Mouse (Mus musculus): ENCODE data around the gene Zfp719. TPM values are rescaled to one million over a fixed set of nuclear protein-coding genes. Genes with fewer than 3 reads are reported as not detected.

Gene Zfp719
- total and polyA plus RNA-seq, 2 experiments from 2014 or later, result 4.9 to 15.5 TPM

DNA sequence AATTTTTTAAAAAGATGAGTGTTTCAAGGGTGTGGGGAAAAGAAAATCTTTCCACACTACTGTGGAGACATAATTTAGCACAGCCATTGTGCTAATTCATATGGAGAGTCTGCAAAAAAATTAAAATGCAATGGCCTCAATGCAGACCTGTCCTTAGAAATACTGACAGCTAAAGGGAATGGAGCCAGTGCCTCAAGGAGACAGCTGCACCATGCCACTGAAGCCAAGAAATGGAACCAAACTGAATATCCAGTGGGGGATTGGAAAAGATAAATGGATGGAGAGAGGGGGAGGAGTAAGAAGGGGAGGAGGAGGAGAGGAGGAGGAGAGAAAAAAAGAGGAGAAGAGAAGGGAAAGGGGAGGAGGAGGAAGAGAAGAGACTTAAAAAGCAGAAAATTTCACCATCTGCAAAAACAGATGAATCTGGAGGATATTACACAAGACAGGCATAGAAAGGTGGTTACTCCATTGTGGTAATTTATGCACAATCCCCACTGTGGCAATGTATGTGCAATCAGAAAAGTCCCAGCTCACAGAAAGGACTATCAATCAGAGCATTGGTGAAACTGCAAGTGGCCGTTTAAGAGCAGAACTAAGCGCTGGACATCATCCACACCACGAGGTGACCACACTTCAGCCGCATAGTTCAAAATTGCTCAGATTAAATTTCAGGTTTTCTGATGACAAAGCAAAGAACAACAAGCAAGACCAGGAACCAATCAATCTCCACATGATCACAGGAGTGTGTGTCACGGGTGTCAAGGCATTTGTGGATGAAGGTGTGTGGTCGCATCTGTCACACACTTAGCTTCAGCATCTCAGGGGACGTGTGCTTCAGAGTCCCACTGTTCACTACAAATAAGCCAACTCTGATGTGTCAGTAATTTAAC, 33.5 kb upstream of the Zfp719 start:
- 63% methylated on average over 7 of the region's 7 CpGs for WGBS
- TF ChIP-seq CTCF (IDR thresholded peaks at IDR 0.05), result no peak
- DNase-seq (ENCODE audit: low spot score), result no peak
- H3K27me3 ChIP-seq (ENCODE audit: insufficient read depth, low read length), result no peaks in the 10 kb centered on the region
- H3K4me3 ChIP-seq (ENCODE audit: low read depth, low read length), result no peak overlapping the region
- ATAC-seq (ENCODE audit: low FRiP score), result no peak
- no peaks in the 10 kb centered on the region for H3K4me1 ChIP-seq (ENCODE audit: insufficient read depth, low read length)
- no peaks in the 10 kb centered on the region for H3K9me3 ChIP-seq (ENCODE audit: low read length)
- no peak overlapping the region for H3K9ac ChIP-seq (replicated peaks; ENCODE audit: low read length, poor library complexity, severe bottlenecking)
- peaks cover 5% of the 10 kb centered on the region; the same call in 1 of the 2 replicates for H3K36me3 ChIP-seq (ENCODE audit: insufficient read depth, low read length)
- no peak overlapping the region for H3K27ac ChIP-seq (ENCODE audit: low read depth, low read length)
- H3K4me2 ChIP-seq (ENCODE audit: low read depth, low read length, poor library complexity, severe bottlenecking), result no peak overlapping the region

DNA sequence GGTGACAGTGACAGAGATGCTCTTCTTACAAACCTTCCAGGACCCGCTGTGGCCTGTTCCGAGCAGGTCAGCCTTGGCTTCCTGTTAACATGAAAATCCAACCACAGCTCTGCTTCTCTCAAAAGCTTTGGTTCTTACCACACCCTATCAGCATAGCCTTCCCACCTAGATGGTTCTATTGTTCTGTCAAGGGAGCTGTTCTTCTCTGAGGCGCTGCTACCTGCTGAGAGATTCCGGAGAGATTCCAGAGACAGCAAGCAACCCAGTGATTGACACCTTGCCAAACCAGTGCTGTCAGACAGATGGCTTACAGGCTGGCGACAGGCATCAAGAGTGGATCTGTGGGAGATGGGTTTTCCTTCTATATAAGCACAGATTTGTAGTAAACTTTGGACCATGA, 31.7 kb upstream of the Zfp719 start:
- Histone ChIP-seq H3K27me3 (ENCODE audit: insufficient read depth, low read length) (no peaks in the 10 kb centered on the region), H3K4me3 (ENCODE audit: low read depth, low read length) (no peak overlapping the region), H3K4me2 (ENCODE audit: low read depth, low read length, poor library complexity, severe bottlenecking) (no peak overlapping the region), H3K4me1 (ENCODE audit: insufficient read depth, low read length) (no peaks in the 10 kb centered on the region), H3K9me3 (ENCODE audit: low read length) (no peaks in the 10 kb centered on the region), H3K27ac (ENCODE audit: low read depth, low read length) (no peak overlapping the region), H3K36me3 (ENCODE audit: insufficient read depth, low read length) (peaks cover 5% of the 10 kb centered on the region; the same call in 1 of the 2 replicates), H3K9ac (replicated peaks; ENCODE audit: low read length, poor library complexity, severe bottlenecking) (no peak overlapping the region)
- WGBS, result 38% methylated on average over 5 of the region's 5 CpGs
- DNase-seq (ENCODE audit: low spot score) (no peak), ATAC-seq (ENCODE audit: low FRiP score) (no peak)
- no peak for TF ChIP-seq CTCF (IDR thresholded peaks at IDR 0.05)

DNA sequence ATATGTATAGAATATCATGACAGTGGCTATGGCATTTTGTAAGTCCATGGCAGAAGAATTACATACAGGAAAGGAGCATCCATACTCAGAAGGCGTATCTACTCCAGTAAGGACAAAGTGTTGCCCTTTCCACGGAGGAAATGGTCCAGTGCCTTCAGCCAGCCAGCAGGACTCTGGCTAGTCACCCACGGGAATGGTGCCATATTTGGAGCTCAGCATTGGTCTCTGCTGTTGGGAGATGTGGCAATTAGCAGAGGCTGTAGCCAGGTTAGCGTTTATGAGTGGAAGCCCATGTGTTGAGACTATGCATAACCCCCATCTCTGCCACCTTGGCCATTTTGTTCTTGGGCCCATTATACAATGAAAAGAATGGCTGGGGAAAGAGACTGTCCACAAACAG, 31.2 kb upstream of the Zfp719 start:
- H3K27ac ChIP-seq (ENCODE audit: low read depth, low read length), result no peak overlapping the region
- no peak for TF ChIP-seq CTCF (IDR thresholded peaks at IDR 0.05)
- WGBS, result 77% methylated on average over 4 of the region's 4 CpGs
- ATAC-seq (ENCODE audit: low FRiP score) (no peak), DNase-seq (ENCODE audit: low spot score) (no peak)
- peaks cover 5% of the 10 kb centered on the region; the same call in 1 of the 2 replicates for H3K36me3 ChIP-seq (ENCODE audit: insufficient read depth, low read length)
- no peak overlapping the region for H3K9ac ChIP-seq (replicated peaks; ENCODE audit: low read length, poor library complexity, severe bottlenecking)
- H3K27me3 ChIP-seq (ENCODE audit: insufficient read depth, low read length), result no peaks in the 10 kb centered on the region
- no peak overlapping the region for H3K4me3 ChIP-seq (ENCODE audit: low read depth, low read length)
- H3K9me3 ChIP-seq (ENCODE audit: low read length), result no peaks in the 10 kb centered on the region
- no peaks in the 10 kb centered on the region for H3K4me1 ChIP-seq (ENCODE audit: insufficient read depth, low read length)
- H3K4me2 ChIP-seq (ENCODE audit: low read depth, low read length, poor library complexity, severe bottlenecking), result no peak overlapping the region

DNA sequence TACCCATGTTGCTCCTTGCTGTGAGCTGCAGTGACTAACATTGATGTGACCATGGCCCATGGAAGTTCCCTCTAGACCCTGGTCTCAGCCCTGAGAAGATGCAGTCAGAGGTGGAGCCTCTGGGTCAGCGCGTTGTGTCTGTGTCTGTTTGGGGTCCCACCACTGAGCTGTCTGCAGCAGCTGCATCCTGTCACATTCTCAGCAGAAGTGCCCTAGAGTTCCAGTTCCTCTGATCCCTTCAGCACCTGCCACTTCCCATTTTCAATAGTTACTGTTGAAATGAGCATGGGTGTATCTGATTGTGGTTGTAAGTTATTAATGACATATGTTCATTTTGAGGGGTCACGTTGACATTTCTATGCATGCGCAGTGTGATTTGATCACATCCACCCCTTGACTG, 26.3 kb upstream of the Zfp719 start:
- Histone ChIP-seq H3K36me3 (ENCODE audit: insufficient read depth, low read length) (no peaks in the 10 kb centered on the region), H3K27me3 (ENCODE audit: insufficient read depth, low read length) (no peaks in the 10 kb centered on the region), H3K9me3 (ENCODE audit: low read length) (no peaks in the 10 kb centered on the region), H3K4me1 (ENCODE audit: insufficient read depth, low read length) (no peaks in the 10 kb centered on the region), H3K4me3 (ENCODE audit: low read depth, low read length) (no peak overlapping the region), H3K4me2 (ENCODE audit: low read depth, low read length, poor library complexity, severe bottlenecking) (no peak overlapping the region), H3K9ac (replicated peaks; ENCODE audit: low read length, poor library complexity, severe bottlenecking) (no peak overlapping the region), H3K27ac (ENCODE audit: low read depth, low read length) (no peak overlapping the region)
- ATAC-seq (ENCODE audit: low FRiP score) (no peak), DNase-seq (ENCODE audit: low spot score) (no peak)
- no peak for TF ChIP-seq CTCF (IDR thresholded peaks at IDR 0.05)
- 91% methylated on average over 4 of the region's 4 CpGs for whole genome bisulfite sequencing

- ATAC-seq (ENCODE audit: low FRiP score), result no peak
- H3K4me3 ChIP-seq (ENCODE audit: low read depth, low read length), result no peak overlapping the region
- H3K27me3 ChIP-seq (ENCODE audit: insufficient read depth, low read length), result no peaks in the 10 kb centered on the region
- H3K36me3 ChIP-seq (ENCODE audit: insufficient read depth, low read length), result no peaks in the 10 kb centered on the region
- H3K4me1 ChIP-seq (ENCODE audit: insufficient read depth, low read length), result no peaks in the 10 kb centered on the region
- no peaks in the 10 kb centered on the region for H3K9me3 ChIP-seq (ENCODE audit: low read length)
- no peak for TF ChIP-seq CTCF (IDR thresholded peaks at IDR 0.05)
- no peak overlapping the region for H3K9ac ChIP-seq (replicated peaks; ENCODE audit: low read length, poor library complexity, severe bottlenecking)
- no peak for DNase-seq (ENCODE audit: low spot score)
- no peak overlapping the region for H3K27ac ChIP-seq (ENCODE audit: low read depth, low read length)
- H3K4me2 ChIP-seq (ENCODE audit: low read depth, low read length, poor library complexity, severe bottlenecking), result no peak overlapping the region
- 82% methylated on average over 3 of the region's 3 CpGs for WGBS
These were observed 24.9 kb upstream of the Zfp719 start for GRCm38 (mm10) chr7:43554550-43554949.

GRCm38 (mm10) chr7:43555351-43555750, 24.1 kb upstream of the Zfp719 start:
- no peaks in the 10 kb centered on the region for H3K27me3 ChIP-seq (ENCODE audit: insufficient read depth, low read length)
- no peaks in the 10 kb centered on the region for H3K36me3 ChIP-seq (ENCODE audit: insufficient read depth, low read length)
- H3K9me3 ChIP-seq (ENCODE audit: low read length), result no peaks in the 10 kb centered on the region
- no peak for TF ChIP-seq CTCF (IDR thresholded peaks at IDR 0.05)
- no peak overlapping the region for H3K4me2 ChIP-seq (ENCODE audit: low read depth, low read length, poor library complexity, severe bottlenecking)
- no peak for DNase-seq (ENCODE audit: low spot score)
- no peak for ATAC-seq (ENCODE audit: low FRiP score)
- no peaks in the 10 kb centered on the region for H3K4me1 ChIP-seq (ENCODE audit: insufficient read depth, low read length)
- no peak overlapping the region for H3K9ac ChIP-seq (replicated peaks; ENCODE audit: low read length, poor library complexity, severe bottlenecking)
- no peak overlapping the region for H3K4me3 ChIP-seq (ENCODE audit: low read depth, low read length)
- WGBS, result 86% methylated on average over 5 of the region's 5 CpGs
- no peak overlapping the region for H3K27ac ChIP-seq (ENCODE audit: low read depth, low read length)

All from midbrain, postnatal 0 days (tissue).